Mouse (Mus musculus) ES-Bruce4 (cell line): ENCODE data around the gene Gne. TPM values are rescaled to one million over a fixed set of nuclear protein-coding genes. Genes with fewer than 3 reads are reported as not detected.

ENCODE experiments used
- H3K27ac ChIP-seq: 2 replicates; pipeline ENCODE4 v1.5.1; 2012; ENCODE audit warnings: low read length, inconsistent platforms; ENCODE audit not compliant: insufficient read depth
- H3K27me3 ChIP-seq: 2 replicates; pipeline ENCODE4 v1.6.1; 2012; ENCODE audit warnings: mild to moderate bottlenecking, low read length, inconsistent platforms; ENCODE audit not compliant: control insufficient read depth, poor library complexity, insufficient read depth, severe bottlenecking
- H3K36me3 ChIP-seq: 2 replicates; pipeline ENCODE4 v1.6.1; 2012; ENCODE audit warnings: inconsistent platforms, mild to moderate bottlenecking, low read length, moderate library complexity; ENCODE audit not compliant: control insufficient read depth, poor library complexity, insufficient read depth, severe bottlenecking
- H3K4me1 ChIP-seq: one replicate; pipeline ENCODE4 v1.8.1; 2011; ENCODE audit warnings: low read length; ENCODE audit not compliant: control insufficient read depth, insufficient read depth
- H3K4me3 ChIP-seq: 2 replicates; pipeline ENCODE4 v1.5.1; 2011; ENCODE audit warnings: low read depth, mild to moderate bottlenecking, low read length
- H3K9ac ChIP-seq: 2 replicates; pipeline ENCODE4 v1.6.1; 2012; ENCODE audit warnings: low read depth, mild to moderate bottlenecking, inconsistent platforms; ENCODE audit not compliant: poor library complexity, severe bottlenecking
- H3K9me3 ChIP-seq: replicated peaks from 2 replicates; pipeline ENCODE4 v1.6.1; 2012; ENCODE audit warnings: mild to moderate bottlenecking, low read length, inconsistent platforms; ENCODE audit not compliant: control insufficient read depth, poor library complexity, insufficient read depth, severe bottlenecking
- CTCF ChIP-seq: IDR thresholded peaks from one replicate; pipeline ENCODE4 v1.8.1; 2011; ENCODE audit warnings: low read depth, low read length
- EP300 ChIP-seq: IDR thresholded peaks from 2 replicates; pipeline ENCODE4 v1.6.1; 2011; ENCODE audit warnings: low read depth, low read length; ENCODE audit not compliant: insufficient read depth
- POLR2A ChIP-seq: IDR thresholded peaks from one replicate; pipeline ENCODE4 v1.8.1; 2011; ENCODE audit warnings: low read length; ENCODE audit not compliant: insufficient read depth
- polyA plus RNA-seq: library from polyadenylated mRNA; stranded (reverse); fragments of >200 nt; gene quantifications from 2 replicates; pipeline ENCODE4 v1.2.4, GENCODE M21; 2011; ENCODE audit warnings: low read depth; ENCODE audit not compliant: missing spikeins, insufficient read depth, insufficient read length

Gene Gne
- polyA plus RNA-seq, 1 experiment: 28.6 TPM

DNA sequence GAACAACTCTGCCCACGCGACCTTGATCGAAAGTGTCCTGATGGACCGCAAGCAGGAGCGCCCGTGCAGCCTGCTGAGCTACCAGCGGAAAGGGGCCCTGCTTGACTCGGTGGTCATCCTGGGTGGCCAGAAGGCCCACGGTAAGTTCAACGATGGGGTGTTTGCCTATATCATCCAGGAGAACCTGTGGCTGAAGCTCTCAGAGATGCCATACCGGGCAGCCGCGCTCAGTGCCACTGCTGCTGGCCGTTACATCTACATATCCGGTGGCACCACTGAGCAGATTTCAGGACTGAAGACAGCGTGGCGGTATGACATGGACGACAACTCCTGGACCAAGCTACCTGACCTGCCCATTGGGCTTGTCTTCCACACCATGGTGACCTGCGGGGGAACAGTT, 99.7 kb downstream of the Gne start:
- no peaks in the 10 kb centered on the region for H3K27me3 ChIP-seq
- no peak for TF ChIP-seq EP300
- TF ChIP-seq CTCF: no peak
- TF ChIP-seq POLR2A: no peak
- no peaks in the 10 kb centered on the region for H3K4me1 ChIP-seq
- H3K9ac ChIP-seq: no peak overlapping the region
- H3K36me3 ChIP-seq: no peaks in the 10 kb centered on the region
- H3K9me3 ChIP-seq: no peaks in the 10 kb centered on the region
- no peak overlapping the region for H3K27ac ChIP-seq
- H3K4me3 ChIP-seq: no peak overlapping the region

Other genes with a start within 250 kb of the Gne start
- gene Olfr157, start 244.0 kb downstream of the Gne start, polyA plus RNA-seq: not detected in 2 replicates
- gene Olfr155, start 232.6 kb downstream of the Gne start, polyA plus RNA-seq: not detected in 2 replicates
- gene Reck, start 208.6 kb downstream of the Gne start, polyA plus RNA-seq: 5.7 and 6.3 TPM in 2 replicates
- gene Glipr2, start 126.8 kb downstream of the Gne start, polyA plus RNA-seq: 155 and 156 TPM in 2 replicates
- gene Ccin, start 100.7 kb downstream of the Gne start, polyA plus RNA-seq: not detected in 2 replicates
- gene Clta, start 79.7 kb downstream of the Gne start, polyA plus RNA-seq: 265 and 277 TPM in 2 replicates
- 133 and 136 TPM in 2 replicates for gene Rnf38, start 149.6 kb upstream of the Gne start, polyA plus RNA-seq
- gene Melk, start 216.7 kb upstream of the Gne start, polyA plus RNA-seq: 95.6 and 96.8 TPM in 2 replicates